Mouse (Mus musculus) cerebellum, postnatal 36 days (tissue): ENCODE data around the gene Ube2m.
A peak's percentile ranks its signal among the peaks of the same experiment; 100 is the strongest.
"Not testable (repeated sequence)": the region's sequence is repeated elsewhere in the genome, so short reads cannot be mapped to it uniquely, and the experiment has no call there.

ENCODE experiments used
- DNase-seq, 2 experiments: peaks; one replicate each; pipeline ENCODE4 v3.0.0; 2021 to 2022; ENCODE audit warnings: mixed read lengths in 2 of 2

Gene Ube2m

DNA sequence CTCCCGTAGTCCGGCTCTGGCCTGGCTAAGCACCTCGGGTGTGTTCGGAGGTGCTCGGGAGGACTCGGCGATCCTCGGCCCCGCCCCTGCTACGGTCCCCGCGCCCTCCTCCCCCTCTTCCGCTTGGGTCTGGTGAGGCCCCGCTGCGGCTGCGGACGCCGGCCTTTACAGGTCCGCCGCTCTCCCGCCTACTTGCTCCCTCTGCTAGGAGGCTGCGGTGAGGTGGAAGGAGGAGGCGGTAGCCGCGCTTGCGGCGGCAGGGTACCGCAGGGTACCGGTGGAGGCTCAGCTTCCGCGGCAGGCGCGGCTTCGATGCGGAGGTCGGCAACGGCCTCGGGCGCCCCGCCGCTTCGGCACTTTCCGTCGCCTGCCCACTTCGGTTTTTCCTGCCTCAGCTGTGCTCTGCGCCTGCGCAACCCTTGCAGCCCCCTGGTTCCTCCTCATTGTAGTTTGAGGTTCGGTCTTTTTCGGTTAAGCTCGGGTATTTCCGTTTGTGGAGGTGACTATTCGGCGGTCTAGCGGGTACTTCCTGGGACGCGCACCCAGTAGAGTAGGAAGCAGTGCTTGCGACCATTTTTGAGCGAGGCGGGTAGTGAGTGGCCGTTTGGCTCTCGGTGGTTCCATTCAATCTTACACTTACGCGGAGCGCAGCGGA lies at the start of gene Ube2m:
Gene Ube2m, minus strand, starts transcription at position 375 of the 655 bp plus-strand sequence.
- DNase-seq, result peak; percentile 99 to 100

DNA sequence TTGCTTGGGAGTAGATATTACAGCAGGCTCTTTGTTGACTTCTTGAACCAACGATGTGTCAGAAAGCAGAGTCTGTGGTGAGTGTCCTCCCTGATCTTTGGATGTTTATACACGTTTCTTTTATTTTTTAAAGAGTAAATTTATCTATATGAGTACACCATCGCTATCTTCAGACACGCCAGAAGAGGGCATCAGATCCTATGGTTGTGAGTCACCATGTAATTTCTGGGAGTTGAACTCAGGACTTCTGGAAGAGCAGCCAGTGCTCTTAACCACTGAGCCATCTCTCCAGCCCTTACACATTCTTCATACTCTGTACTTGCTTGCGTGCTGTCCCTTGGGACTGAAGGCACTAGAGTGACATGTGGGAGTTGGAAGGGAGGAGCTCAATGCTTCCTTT lies 34.2 kb upstream of the Ube2m start:
- no peak for DNase-seq

DNA sequence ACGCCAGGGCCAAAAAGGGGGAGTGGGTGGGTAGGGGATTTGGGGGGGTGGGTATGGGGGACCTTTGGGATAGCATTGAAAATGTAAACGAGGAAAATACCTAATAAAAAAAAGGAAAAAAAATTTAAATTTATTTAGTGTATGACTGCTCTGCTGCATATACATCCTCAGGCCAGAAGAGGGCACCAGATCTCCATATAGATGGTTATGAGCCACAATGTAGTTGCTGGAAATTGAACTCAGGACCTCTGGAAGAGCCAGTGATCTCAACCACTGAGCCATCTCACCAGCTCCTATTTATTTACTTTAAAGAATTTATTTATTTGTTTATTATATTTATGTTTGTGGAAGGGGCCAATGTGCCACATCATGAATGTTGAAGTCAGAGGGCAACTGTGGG lies 25.3 kb upstream of the Ube2m start:
- not testable (repeated sequence) for DNase-seq

DNA sequence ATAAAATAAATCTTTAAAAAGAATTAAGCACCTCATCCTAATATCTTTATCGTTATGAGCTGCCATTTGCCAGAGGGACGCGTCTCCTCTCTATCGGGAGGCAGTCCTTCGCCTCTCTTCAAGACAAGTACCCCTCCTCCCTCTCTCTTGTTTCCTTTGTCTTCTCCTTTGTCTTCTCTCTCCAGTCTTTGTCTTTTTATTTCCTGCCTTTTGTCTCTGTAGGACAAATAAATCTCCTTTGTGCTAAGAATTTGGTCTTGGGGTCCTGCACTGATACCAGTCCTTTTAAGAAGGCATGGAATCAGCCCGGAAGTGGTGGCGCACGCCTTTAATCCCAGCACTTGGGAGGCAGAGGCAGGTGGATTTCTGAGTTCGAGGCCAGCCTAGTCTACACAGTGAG lies 21.5 kb upstream of the Ube2m start:
- DNase-seq, result no peak

DNA sequence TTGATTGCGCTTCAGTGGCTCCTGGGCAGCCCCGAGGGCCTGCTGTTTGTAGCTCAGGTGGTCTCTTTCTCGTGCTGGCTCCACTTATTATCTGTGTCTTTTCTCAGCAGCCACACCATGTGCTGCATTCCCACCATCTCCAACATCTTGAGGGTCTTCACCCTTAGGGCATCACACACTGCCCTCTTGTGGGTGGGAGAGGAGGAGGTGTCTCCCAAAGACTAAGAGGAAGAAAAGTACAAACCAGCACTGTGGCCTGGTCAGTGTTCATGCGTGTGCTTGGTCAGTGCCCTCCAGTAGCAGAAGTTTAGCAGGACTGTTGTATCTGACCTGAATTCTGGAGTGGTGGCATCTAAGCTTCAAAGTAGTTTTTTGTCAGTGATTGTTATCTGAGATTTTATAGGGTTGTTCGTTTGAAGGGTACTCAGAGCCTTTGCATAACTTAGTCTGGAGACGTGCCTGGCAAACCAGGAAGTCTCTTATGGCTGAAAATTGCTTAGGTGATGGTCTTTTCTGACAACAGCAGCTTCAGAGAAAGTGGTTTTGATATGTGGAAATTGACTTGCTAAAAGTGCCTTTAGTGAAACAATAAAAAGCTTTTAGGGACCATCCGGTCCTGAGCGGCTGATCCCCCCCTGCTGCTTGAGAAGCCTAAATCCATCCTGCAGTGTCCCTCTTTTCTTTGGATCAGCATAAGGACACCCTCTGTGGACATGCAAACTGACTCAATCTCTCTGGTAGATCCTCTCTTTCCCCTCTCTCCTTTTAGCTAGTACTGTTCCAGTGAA lies 19.0 kb upstream of the Ube2m start:
- DNase-seq, result no peak

DNA sequence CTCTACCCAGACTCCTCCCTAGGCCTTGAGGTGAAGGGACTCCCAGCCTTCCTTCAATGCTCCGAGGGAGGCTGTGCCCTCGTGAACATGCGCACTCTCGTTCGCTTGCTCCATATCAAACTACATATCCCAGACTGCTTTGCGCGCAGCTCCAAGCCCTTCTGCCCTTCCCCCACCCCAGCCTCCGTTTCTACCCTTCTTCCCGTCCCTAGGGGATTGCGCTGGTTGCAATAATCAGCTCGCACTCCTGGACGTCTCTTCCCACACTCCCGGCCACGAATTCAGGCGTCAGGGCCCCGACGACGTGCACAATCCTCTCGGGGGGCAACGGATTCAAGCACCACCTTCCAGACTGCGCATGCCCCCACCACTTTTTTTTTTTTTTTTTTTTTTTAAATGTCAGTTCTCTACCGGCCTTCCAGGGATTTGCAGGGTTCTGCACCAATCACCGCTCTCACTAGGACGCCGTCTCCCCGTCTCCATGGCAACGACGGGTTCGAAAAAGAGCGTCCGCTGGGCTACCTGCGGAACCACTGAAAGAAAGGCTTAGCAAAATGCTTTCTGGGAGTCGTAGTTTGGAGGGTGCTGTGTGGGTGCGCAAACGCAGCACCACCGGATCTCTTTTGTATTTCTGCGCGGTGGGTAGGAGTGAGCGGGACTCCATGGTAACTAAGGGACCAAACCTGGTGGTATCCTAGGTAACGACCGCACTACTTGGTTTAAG lies 16.4 kb upstream of the Ube2m start, which contains the start of gene Mzf1:
Gene Mzf1, minus strand, starts transcription at position 478 of the 724 bp plus-strand sequence.
- DNase-seq, result peak; percentile 95

DNA sequence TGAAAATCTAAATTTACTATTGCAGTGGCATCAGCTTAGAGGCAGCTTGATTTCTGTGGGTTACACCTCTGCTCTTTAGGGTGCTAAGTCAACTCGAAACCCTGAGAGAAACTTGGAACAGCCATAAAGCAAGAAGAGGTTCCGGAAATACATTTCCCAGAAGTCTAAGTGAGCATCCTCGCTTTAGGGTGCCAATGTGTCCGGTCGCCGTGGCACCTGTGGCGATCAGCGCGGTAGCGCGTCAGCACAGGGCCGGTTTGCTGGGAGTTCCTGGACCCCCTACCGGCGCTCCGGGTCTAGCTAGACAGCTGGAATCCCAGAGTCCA lies 15.8 kb upstream of the Ube2m start:
- DNase-seq, result no peak

DNA sequence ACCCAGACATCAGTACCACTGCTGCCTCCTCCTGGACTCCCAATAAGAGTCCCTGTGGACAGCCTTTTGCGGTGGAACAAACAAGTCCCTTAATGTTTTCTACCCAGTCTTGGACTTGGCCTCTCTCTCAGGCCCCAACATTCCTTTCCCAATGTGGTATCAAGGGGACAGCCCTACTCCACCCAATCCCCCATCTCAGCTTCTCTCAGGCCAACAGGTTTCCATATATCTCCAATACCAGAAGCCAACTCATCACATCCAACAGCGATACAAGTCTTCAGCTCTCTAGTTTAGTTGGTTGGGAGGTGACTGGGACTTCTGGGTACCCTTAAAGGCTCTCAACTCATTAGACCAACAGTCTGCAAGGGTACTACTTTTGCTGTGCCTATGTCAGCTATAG lies 15.4 kb upstream of the Ube2m start:
- DNase-seq, result no peak

DNA sequence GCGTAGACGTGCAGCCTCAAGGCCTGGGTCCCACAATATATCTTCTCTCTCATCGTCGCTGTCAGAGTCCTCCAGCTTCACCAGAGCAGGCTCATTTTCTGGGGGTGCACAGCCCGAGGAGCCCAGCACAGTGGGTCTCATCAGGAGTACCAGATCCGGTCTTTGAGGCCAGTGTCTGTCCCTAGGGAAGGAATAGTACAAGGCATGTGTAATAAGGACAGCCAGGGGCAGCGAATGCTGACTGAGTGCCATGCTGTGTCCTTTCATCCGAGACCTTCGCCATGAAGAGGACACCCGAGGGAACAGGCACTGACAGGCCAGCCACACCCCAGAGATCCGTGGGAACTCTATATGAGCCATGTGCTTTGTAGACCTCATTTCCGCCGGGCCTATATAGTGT lies 14.9 kb upstream of the Ube2m start:
- no peak for DNase-seq

DNA sequence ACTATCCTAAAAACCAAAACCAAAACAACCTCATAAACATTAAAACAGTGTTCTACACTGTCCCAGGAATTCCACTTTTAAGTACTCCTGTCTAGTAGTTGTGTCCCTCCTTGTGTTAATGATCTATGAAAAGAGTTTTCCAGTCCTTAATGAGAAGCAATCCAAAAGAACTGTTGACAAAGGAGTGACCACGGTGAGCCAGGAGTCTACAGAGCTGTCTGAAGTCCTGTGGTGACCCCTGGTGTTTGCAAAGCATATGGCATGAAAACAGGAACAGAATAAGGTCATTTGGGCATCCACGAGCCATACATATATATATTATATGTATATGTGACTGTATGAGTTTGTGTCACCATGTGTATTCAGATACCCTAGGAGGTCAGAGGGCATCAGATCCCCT lies 8.0 kb upstream of the Ube2m start:
- DNase-seq, result peak; percentile 49 to 69

DNA sequence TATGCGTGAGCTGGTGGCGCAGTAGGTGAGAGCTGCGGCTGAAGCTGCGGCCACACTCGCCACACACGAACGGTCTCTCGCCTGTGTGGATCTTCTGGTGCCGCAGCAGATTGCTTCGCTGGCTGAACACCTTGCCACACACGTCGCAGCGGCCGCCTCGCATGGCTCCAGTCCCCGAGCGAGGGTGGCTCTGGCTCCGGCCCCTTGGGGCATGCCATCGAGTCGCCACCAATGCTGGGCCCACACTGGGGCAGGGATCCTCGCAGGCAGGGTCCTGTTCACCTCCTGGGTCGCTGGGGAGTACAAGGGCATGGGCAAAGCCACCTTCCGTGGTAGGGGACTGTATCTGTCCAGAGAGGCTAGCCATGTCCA lies 6.2 kb upstream of the Ube2m start:
- DNase-seq, result no peak

DNA sequence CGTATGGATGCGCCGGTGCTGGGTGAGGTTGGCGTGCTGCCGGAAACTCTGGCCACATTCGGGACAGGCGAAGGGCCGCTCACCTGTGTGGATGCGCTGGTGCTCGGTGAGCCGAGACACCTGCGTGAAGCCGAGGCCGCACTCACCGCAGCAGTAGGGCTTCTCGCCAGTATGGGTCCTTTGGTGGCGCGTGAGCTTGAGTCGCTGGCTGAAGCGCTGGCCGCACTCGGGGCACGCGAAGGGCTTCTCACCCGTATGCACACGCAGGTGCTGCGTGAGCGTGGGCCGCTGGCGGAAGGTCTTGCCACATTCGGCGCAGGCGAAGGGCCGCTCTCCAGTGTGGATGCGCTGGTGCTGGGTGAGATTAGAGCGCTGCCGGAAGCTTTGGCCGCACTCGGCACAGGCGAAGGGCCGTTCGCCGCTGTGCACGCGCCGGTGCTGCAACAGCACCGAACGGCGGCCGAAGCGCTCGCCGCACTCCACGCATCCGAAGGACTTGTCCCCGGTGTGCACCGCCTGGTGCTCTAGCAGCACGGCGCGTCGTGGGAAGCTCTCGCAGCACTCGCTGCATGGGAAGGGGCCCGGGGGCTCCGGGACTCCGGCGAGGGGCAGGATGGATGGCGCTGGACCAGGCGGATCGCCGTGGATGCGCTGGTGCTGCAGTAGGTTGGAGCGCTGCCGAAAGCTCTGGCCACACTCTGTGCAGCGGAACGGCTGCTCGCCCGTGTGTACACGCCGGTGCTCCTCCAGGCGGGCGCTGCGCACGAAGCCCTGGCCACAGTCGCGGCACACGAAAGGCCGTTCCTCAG lies 5.6 kb upstream of the Ube2m start:
- DNase-seq, result peak; percentile 77 to 80

DNA sequence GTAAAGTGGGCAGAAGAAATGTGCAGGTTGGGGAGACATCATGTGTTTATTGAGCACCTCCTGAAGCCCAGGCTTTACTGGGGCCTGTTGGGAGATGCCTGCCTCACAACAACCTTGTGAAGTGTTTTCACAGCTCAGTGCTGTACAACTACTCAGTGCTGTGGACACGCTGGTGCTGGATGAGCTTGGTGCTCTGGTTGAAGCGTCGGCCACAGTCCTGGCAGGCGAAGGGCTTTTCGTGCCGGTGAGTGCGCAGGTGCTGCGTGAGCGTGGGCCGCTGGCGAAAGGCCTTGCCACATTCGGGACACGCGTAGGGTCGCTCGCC lies 5.0 kb upstream of the Ube2m start:
- DNase-seq, result no peak

DNA sequence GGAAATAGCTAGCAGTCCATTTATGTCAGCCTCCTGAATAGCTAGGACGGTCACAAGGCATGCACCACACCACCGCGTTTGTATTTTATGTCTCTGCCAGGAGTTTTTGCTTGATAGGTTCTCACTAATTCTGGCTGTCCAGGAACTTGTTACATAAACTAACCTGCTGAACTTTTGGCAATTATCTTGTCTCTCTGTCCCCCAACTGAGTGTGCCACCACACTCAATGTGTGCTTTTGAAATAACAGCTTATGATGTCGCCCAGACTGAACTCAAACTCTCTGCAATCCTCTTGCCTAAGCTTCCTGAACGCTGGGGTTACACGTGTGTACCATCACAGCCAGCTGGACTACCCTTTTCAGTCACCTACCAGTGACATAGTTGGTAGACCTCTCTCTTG lies 4.4 kb upstream of the Ube2m start:
- DNase-seq, result no peak

DNA sequence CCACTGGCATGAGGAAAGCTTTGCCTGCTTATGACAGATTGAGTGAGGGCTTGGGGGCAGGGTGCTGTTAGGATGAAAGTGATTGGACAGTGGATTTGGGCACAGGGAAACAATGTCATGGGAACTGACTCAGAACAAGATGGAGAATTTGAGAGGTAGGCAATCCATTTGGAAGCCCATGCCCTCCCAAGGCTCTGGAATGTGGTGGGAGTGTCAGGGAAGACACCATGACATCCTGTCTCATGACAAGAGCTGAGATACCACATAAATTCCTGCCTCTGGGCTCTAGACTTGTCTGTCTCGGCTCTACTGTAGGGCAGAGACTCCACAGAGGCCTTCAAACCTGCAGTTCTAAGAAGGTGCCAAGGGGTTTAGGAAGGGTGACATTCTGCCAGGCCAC lies 3.2 kb upstream of the Ube2m start:
- no peak for DNase-seq

DNA sequence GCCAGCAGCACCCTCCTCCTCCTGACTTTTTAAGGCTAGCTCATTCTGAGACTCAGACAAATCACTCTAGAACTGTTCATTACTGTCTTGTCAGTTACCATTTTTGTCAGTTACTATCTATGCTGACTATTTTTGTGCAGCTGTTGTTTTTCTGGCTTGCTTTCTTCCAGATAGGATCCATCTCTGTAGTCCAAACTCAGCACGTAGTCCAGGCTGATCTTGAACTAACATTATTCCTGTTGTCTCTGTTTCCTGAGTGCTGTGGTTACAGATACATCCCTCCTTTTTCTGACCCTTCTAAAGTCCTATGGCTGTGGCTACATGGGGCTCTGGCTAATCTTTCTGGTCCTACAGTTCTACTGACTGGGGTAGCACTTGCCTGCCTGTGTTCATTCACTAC lies 1.1 kb upstream of the Ube2m start:
- DNase-seq, result no peak

DNA sequence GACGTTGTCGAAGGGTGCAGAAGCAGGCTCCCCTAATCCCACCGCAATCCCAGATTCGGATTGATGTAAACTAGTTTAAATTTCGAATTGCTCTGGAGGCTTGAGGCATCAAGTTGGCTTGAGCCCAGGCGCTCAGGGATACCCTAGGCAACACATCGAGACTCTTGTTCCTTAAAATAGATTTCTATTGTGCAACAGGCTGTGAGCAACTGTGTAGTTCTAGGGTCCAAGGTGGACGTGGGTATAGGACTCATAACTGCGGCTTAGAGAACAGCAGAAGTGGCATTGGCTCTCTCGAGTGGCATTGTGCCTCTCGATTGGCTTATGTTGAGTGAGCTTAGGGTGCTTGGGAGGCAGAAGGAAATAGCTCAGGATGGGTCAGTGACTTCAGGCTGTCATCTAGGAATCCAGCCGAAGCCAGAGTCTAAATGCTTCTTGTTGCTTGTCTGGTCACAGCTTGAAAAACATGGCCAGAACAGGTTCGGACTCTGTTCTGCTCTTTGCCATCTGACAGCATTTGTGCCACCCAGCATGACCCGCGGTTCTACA lies 620 bp upstream of the Ube2m start:
- DNase-seq, result no peak

DNA sequence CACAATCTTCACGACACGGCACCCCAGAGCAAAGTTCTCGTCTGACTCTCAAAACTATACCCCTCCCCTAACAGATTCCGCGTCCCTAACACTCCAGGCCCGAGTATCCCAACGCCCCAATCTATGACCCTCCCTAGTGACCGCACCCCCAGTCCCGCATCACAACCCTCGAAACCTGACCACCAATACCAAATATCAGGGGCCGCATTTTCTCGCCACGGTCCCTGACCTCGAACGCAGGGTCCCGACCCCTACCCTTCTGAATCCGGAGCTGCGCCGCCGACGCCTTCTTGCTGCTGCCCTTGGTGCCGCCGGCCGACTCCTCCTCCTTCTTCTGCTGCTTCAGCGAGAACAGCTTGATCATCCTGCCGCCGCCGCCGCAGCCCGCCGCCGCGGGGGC lies 709 bp downstream of the Ube2m start:
- DNase-seq, result no peak

DNA sequence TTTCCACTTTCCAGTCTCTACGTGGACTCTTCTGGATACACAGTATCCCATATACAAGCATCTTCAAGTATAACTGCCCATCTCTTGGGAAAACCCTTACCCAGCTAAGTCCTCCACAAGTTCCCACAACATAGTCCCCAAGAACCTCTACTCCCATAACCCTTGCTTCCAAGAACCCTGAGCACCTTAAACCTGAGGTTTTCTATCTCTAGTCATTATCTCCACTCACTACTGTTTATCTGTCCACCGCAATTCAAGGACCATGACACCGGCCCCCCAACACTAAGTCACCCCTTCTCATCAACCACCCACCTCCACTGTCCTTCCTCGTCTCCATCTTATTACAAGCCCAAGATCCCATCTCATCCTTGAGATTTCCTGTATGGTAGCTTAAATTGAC lies 1.3 kb downstream of the Ube2m start:
- DNase-seq, result no peak

DNA sequence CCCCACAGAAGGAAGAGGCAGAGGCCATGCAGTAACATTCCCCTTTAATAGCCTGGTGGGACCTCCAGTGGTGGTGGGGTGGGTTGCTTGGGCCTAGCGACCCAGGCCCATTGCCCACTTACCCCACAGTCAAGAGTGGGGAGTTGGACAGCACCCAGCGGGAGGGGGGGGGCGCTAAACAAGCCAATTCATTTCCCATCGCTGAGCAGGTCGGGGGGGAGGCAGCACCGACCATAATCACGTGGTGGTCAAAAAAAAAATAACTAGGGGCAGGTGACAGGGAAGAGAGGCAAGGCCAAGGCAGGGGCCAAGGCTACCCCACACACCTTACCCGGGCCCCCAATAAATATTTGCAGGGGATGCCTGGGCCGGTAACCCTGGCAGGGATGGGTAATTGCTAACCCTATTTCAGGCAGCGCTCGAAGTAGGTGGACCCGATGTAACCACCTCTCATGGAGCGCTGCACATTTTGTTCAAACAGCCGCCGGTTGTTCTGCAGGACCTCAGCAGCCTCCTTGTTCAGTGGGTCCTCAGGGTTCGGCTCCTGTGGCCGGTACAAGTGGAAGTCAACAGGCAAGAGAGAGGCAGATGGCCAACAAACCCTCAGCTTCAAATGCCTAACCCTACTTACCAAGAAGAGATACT lies 2.7 kb downstream of the Ube2m start:
- peak in 1 of 2 experiments; percentile 36 for DNase-seq

DNA sequence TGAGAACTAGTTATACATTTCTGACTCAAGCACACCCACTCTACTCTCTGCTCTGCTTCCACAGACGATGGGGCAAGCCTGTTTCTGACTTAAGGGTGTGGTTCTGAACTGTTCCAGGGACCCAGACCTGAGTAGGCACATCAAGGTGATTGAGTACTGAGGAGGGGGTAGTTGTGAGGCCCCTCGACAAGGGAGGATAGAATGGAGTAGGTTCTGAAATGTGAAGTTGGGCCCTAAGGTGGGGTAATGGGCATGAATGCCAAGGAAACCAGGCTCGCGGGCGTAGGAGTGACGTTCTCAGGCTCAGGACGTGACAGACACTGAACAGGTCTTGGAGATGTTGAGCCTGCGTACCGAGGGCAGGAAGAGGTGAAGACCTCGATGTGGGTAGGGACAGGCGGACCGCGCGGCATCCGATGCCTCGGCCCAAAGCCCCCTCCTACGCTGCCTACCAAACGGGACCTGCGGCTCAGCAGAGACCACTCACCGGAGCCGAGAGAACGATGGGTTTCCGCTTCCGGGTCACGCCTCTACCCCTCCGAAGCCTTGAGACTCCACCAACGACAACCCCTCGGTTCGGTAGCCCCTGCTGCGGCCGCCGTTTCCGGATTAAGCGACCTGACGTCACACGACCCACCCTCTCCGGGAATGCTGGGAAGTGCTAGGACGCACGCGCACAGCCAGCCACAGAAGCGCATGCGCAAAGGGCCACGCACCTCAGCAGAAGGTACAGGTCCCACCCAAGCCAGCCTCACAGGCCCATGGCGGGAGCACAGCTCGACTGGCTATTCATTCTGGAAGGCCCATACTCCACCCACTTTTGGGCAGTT lies 3.7 kb downstream of the Ube2m start, which contains the start of gene Chmp2a:
Gene Chmp2a, minus strand, starts transcription at position 660 of the 830 bp plus-strand sequence.
- peak; percentile 98 for DNase-seq
